Mouse (Mus musculus): ENCODE data around the gene Zfyve27. TPM values are rescaled to one million over a fixed set of nuclear protein-coding genes. Genes with fewer than 3 reads are reported as not detected.

Gene Zfyve27
- polyA plus RNA-seq, 1 experiment from 2014 or later = 20.3 TPM

GRCm38 (mm10) chr19:42167489-42167888, 3.7 kb downstream of the Zfyve27 start:
- no peak overlapping the region for H3K27ac ChIP-seq
- TF ChIP-seq CTCF (IDR thresholded peaks at IDR 0.05; ENCODE audit: low read depth) = no peak
- no peak overlapping the region for H3K4me3 ChIP-seq (replicated peaks; ENCODE audit: low read depth, low read length)
- H3K9me3 ChIP-seq (replicated peaks; ENCODE audit: low read length) = no peaks in the 10 kb centered on the region
- H3K36me3 ChIP-seq (ENCODE audit: insufficient read depth, low read length) = no peaks in the 10 kb centered on the region
- peaks cover 14% of the 10 kb centered on the region for H3K4me1 ChIP-seq (replicated peaks; ENCODE audit: insufficient read depth, low read length)
- no peaks in the 10 kb centered on the region for H3K27me3 ChIP-seq (ENCODE audit: insufficient read depth, low read length)
- H3K9ac ChIP-seq (ENCODE audit: low read depth, low read length) = no peak overlapping the region
- ATAC-seq (replicated peaks; ENCODE audit: low FRiP score, low read depth) = no peak
- H3K4me2 ChIP-seq (ENCODE audit: low read length) = no peak overlapping the region
- WGBS = 66% methylated on average over 9 of the region's 9 CpGs
- DNase-seq (ENCODE audit: low spot score) = no peak

GRCm38 (mm10) chr19:42169322-42169975, 5.7 kb downstream of the Zfyve27 start:
- Histone ChIP-seq H3K27me3 (ENCODE audit: insufficient read depth, low read length) (no peaks in the 10 kb centered on the region), H3K4me1 (replicated peaks; ENCODE audit: insufficient read depth, low read length) (peaks cover 14% of the 10 kb centered on the region), H3K36me3 (ENCODE audit: insufficient read depth, low read length) (no peaks in the 10 kb centered on the region), H3K4me2 (ENCODE audit: low read length) (peak overlapping the region; percentile 95; the same call in 1 of the 2 replicates), H3K9me3 (replicated peaks; ENCODE audit: low read length) (no peaks in the 10 kb centered on the region), H3K9ac (ENCODE audit: low read depth, low read length) (no peak overlapping the region), H3K4me3 (replicated peaks; ENCODE audit: low read depth, low read length) (no peak overlapping the region; the same call in 1 of the 2 replicates), H3K27ac (no peak overlapping the region)
- TF ChIP-seq CTCF (IDR thresholded peaks at IDR 0.05; ENCODE audit: low read depth) = no peak
- 48% methylated on average over 10 of the region's 10 CpGs for WGBS
- DNase-seq (ENCODE audit: low spot score) (no peak), ATAC-seq (replicated peaks; ENCODE audit: low FRiP score, low read depth) (no peak)

GRCm38 (mm10) chr19:42170025-42170969, 6.5 kb downstream of the Zfyve27 start:
- Histone ChIP-seq H3K9ac (ENCODE audit: low read depth, low read length) (peak overlapping the region; percentile 91), H3K27ac (peak overlapping the region; percentile 72), H3K9me3 (replicated peaks; ENCODE audit: low read length) (no peaks in the 10 kb centered on the region), H3K36me3 (ENCODE audit: insufficient read depth, low read length) (no peaks in the 10 kb centered on the region), H3K27me3 (ENCODE audit: insufficient read depth, low read length) (no peaks in the 10 kb centered on the region), H3K4me1 (replicated peaks; ENCODE audit: insufficient read depth, low read length) (peaks cover 14% of the 10 kb centered on the region), H3K4me3 (replicated peaks; ENCODE audit: low read depth, low read length) (peak overlapping the region; percentile 98), H3K4me2 (ENCODE audit: low read length) (peak overlapping the region; percentile 95)
- DNase-seq (ENCODE audit: low spot score) = peak; percentile 94
- peak; percentile 27; the same call in 1 of the 2 replicates for TF ChIP-seq CTCF (IDR thresholded peaks at IDR 0.05; ENCODE audit: low read depth)
- WGBS = 1% methylated on average over 53 of the region's 56 CpGs
- ATAC-seq (replicated peaks; ENCODE audit: low FRiP score, low read depth) = peak; percentile 93

- Histone ChIP-seq H3K4me2 (ENCODE audit: low read length) (no peak overlapping the region), H3K9ac (ENCODE audit: low read depth, low read length) (no peak overlapping the region), H3K4me3 (replicated peaks; ENCODE audit: low read depth, low read length) (no peak overlapping the region), H3K27ac (no peak overlapping the region), H3K4me1 (replicated peaks; ENCODE audit: insufficient read depth, low read length) (no peaks in the 10 kb centered on the region), H3K36me3 (ENCODE audit: insufficient read depth, low read length) (peaks cover 28% of the 10 kb centered on the region; the same call in 1 of the 2 replicates), H3K27me3 (ENCODE audit: insufficient read depth, low read length) (no peaks in the 10 kb centered on the region), H3K9me3 (replicated peaks; ENCODE audit: low read length) (no peaks in the 10 kb centered on the region)
- TF ChIP-seq CTCF (IDR thresholded peaks at IDR 0.05; ENCODE audit: low read depth) = no peak
- WGBS = 92% methylated on average over 7 of the region's 7 CpGs
- no peak for ATAC-seq (replicated peaks; ENCODE audit: low FRiP score, low read depth)
- DNase-seq (ENCODE audit: low spot score) = no peak
Observed at GRCm38 (mm10) chr19:42176841-42177240, 13.1 kb downstream of the Zfyve27 start.

GRCm38 (mm10) chr19:42177461-42177860, 13.7 kb downstream of the Zfyve27 start:
- no peak overlapping the region for H3K4me3 ChIP-seq (replicated peaks; ENCODE audit: low read depth, low read length)
- WGBS = 88% methylated on average over 2 of the region's 2 CpGs
- peaks cover 28% of the 10 kb centered on the region; the same call in 1 of the 2 replicates for H3K36me3 ChIP-seq (ENCODE audit: insufficient read depth, low read length)
- no peak overlapping the region for H3K4me2 ChIP-seq (ENCODE audit: low read length)
- H3K27me3 ChIP-seq (ENCODE audit: insufficient read depth, low read length) = no peaks in the 10 kb centered on the region
- no peak for ATAC-seq (replicated peaks; ENCODE audit: low FRiP score, low read depth)
- no peak for TF ChIP-seq CTCF (IDR thresholded peaks at IDR 0.05; ENCODE audit: low read depth)
- DNase-seq (ENCODE audit: low spot score) = no peak
- H3K4me1 ChIP-seq (replicated peaks; ENCODE audit: insufficient read depth, low read length) = no peaks in the 10 kb centered on the region
- H3K9me3 ChIP-seq (replicated peaks; ENCODE audit: low read length) = no peaks in the 10 kb centered on the region
- H3K27ac ChIP-seq = no peak overlapping the region
- no peak overlapping the region for H3K9ac ChIP-seq (ENCODE audit: low read depth, low read length)

- no peak for ATAC-seq (replicated peaks; ENCODE audit: low FRiP score, low read depth)
- Histone ChIP-seq H3K9me3 (replicated peaks; ENCODE audit: low read length) (no peaks in the 10 kb centered on the region), H3K27me3 (ENCODE audit: insufficient read depth, low read length) (no peaks in the 10 kb centered on the region), H3K36me3 (ENCODE audit: insufficient read depth, low read length) (peaks cover 36% of the 10 kb centered on the region; the same call in 1 of the 2 replicates), H3K9ac (ENCODE audit: low read depth, low read length) (no peak overlapping the region), H3K4me3 (replicated peaks; ENCODE audit: low read depth, low read length) (no peak overlapping the region), H3K27ac (no peak overlapping the region), H3K4me1 (replicated peaks; ENCODE audit: insufficient read depth, low read length) (no peaks in the 10 kb centered on the region), H3K4me2 (ENCODE audit: low read length) (no peak overlapping the region)
- DNase-seq (ENCODE audit: low spot score) = no peak
- TF ChIP-seq CTCF (IDR thresholded peaks at IDR 0.05; ENCODE audit: low read depth) = no peak
- WGBS = 90% methylated on average over 14 of the region's 14 CpGs
Observed at GRCm38 (mm10) chr19:42179356-42179755, 15.6 kb downstream of the Zfyve27 start.
